Mouse (Mus musculus): ENCODE data around the gene Grid1.

The Grid1 gene

DNA sequence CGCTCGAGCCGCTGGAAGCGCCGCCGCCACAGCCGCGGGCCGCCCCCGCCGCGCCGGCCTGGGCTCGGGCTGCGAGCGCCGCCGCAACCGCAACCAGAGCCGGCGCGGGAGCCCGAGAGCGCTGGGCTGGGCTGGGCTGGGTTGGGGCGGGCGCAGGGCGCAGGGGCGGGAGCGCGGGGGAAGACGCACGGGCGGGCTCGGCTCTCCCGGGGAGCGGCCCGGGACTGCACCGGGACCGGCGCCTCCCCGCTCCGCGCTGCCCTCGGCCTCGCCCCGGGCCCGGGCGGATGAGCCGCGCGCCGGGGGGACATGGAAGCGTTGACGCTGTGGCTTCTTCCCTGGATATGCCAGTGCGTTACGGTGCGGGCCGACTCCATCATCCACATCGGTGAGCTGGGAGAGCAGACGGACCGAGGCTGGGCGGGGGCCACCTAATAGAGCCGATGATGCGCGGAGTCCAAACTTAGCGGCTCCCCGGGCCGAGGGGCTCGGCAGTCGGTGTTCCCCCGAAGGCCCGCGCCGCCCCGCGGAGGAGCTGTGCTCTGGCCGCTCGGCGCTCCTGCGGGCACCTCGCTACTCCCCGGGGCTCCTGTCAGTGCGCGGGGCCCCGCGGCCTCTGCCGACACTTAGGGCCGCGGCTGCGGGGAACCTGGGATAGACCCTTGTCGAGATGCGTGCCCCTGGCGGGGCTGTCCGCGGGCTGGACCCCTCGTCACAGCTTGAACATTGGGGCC lies at the start of gene Grid1:
Gene Grid1, plus strand, starts transcription at position 190 of the 734 bp plus-strand sequence.
- no peak for DNase-seq

DNA sequence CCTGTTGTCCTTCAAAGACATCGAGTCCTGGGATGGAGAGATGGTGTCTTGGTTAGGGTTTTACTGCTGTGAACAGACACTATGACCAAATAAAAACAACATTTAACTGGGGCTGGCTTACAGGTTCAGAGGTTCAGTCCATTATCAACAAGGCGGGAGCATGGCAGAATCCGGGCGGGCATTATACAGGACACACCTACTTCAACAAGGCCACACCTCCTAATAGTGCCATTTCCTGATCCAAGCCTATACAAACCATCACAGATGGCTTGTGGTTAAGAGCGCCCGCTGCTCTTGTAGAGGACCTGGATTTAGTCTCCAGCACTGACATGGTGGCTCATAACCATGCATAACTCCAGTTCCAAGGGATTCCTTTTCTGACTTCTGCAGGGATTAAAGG lies 49.4 kb upstream of the Grid1 start:
- no peak for DNase-seq

- no peak for DNase-seq
Measured at GRCm38 (mm10) chr14:34771601-34772000, 48.3 kb upstream of the Grid1 start.

GRCm38 (mm10) chr14:34772132-34772531 lies 47.8 kb upstream of the Grid1 start:
- DNase-seq, result no peak

DNA sequence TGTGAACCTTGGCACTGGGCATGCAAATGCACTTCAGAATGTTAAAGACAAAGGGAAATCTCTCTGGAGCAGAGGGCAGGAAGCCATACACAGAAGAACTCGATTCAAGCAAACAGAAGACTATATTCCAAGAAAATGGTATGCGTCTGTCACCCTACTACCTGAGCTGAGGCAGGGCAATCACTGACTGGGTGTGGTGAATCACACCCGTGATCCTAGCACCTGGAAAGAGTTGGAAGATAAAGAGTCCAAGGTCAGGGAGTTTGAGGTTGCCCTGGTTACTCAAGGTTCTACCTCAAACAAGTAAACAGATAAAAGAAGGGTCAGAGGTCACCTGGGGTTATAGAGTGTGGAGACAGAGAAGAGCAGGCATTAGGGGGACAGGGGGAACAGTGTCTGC lies 46.2 kb upstream of the Grid1 start:
- DNase-seq, result no peak

DNA sequence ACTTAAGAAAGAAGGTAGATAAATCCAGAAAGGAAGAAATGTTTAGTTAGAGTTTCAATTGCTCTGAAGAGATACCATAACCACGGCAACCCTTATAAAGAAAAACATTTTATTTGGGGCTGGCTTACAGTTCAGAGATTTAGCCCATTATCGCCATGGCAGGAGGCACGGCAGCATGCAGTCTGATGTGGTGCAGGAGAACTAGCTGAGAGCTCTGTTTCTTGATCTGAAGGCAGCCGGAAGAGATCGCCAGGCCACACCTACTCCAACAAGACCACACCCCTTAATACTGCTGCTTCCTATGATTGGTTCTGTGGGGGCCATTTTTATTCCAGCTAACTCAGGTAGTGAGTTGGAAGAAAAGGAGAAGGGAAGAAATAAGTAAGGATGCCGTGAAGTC lies 45.7 kb upstream of the Grid1 start:
- no peak for DNase-seq

- DNase-seq, result no peak
Measured at GRCm38 (mm10) chr14:34776719-34777385, 43.1 kb upstream of the Grid1 start.

DNA sequence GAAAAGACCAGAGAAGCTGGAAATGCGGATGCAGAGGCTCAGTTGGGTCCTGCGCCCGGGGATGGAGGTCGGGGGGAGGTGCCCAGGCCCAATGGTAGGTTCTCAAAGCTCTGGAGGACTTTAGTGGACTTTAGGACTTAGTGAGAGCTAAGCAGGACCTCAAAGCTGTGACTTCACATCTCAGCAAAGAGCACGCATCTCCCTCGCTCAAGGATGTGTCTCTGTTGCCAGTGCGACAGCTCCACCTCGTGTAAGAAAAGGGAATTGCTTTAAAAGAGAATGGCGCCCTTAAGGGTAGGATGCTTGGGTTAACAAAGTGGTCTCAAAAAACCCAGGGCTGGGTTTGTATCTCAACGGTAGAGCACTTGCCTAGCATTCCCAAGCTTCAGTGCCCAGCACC lies 42.1 kb upstream of the Grid1 start:
- no peak for DNase-seq

GRCm38 (mm10) chr14:34778760-34779159 lies 41.1 kb upstream of the Grid1 start:
- DNase-seq, result no peak

DNA sequence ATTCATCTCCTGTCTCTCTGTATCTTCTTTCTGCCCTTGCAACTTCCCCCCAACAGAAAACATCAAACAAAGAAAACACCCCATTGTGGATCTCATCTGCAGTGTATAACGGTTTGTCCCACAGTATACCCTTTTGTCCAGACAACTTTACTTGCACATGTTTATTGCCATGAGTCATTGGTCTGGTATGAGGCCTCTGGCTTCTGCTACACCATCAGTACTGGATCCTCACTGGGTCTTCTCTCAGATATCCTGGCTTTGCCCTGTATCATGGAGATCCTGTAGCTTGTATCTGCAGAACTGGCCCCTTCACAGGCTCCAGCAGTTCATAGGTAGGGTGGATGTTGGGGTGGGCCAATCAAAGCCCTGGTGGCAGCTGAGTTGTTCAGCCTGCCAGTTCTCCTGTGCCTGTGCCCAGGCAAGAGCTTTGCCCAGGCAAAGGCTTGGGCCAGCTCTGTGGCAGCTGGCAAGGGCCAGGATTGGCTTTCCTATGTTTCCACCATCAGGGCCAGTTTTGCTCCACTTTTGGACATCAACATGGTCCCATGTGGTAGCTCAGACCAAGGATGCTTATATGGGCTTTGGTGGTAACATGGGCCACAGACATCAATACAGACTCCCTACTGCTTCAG lies 26.4 kb upstream of the Grid1 start:
- DNase-seq, result no peak

- peak; percentile 32 for DNase-seq
Measured at GRCm38 (mm10) chr14:34810763-34811489, 9.0 kb upstream of the Grid1 start.

- no peak for DNase-seq
Measured at GRCm38 (mm10) chr14:34811490-34811808, 8.5 kb upstream of the Grid1 start.

- DNase-seq, result no peak
Measured at GRCm38 (mm10) chr14:34816301-34816700, 3.6 kb upstream of the Grid1 start.

DNA sequence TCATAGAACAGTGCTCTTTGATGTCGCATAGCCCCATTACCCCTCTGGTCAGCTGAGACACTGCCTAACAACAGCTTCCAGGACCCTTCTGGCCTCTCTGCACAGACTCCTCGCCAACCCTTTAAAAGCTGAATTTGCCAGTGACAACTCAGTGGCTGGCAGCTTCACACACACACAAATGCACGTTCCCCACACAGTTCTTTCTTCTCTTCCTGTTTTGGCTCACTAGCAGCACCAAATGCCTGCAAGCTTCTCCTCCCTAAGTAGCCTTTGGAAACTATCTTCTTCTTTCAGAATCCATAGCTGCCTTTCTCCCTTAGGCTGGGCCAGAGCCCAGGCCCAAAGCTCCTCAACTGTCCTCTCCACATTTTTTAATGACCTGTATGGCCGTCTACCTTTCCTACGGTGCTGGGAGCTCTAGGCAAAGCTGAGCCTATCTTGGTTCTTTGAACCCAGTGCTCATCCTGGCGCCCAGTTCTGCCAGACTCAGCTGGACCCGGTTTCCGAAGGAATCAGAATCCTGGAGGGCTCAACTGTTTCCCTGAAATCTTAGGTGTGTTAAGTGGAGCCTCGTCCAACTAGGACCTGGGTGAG lies 1.4 kb upstream of the Grid1 start:
- DNase-seq, result no peak

GRCm38 (mm10) chr14:34819121-34819918 lies 588 bp upstream of the Grid1 start:
- no peak for DNase-seq

GRCm38 (mm10) chr14:34820653-34821005 lies 721 bp downstream of the Grid1 start:
- no peak for DNase-seq

GRCm38 (mm10) chr14:34821131-34821790 lies 1.4 kb downstream of the Grid1 start:
- no peak for DNase-seq

- DNase-seq, result peak; percentile 26
Measured at GRCm38 (mm10) chr14:34823136-34823535, 3.2 kb downstream of the Grid1 start.

GRCm38 (mm10) chr14:34824186-34824585 lies 4.3 kb downstream of the Grid1 start:
- DNase-seq, result no peak

- DNase-seq, result no peak
Measured at GRCm38 (mm10) chr14:34825902-34826301, 6.0 kb downstream of the Grid1 start.

DNA sequence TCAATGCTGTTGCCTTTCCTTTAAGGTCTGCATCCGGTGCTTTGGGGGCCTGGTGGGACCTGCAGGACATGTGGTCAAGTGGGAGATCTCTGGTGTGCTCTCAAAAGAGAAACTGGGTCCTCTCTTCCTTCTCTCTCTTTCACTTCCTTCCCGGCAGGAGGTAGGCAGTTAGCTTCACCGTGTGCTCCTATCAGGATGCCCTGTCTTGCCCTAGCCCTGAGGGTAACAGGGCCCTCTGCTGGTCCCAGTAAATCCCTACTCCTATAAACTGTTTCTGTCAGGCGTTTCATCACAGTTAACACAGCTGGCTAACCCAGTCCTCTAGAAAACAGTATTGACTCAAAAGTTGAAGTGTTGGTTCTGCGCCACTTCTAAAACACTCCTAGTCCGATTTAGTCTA lies 9.9 kb downstream of the Grid1 start:
- no peak for DNase-seq

GRCm38 (mm10) chr14:34837145-34837544 lies 17.2 kb downstream of the Grid1 start:
- no peak for DNase-seq

Measured in cerebellum, adult 11-12 months (tissue).